Mouse (Mus musculus): ENCODE results near the gene Cubn. TPM values are rescaled to one million over a fixed set of nuclear protein-coding genes. Genes with fewer than 3 reads are reported as not detected.

Cubn gene
- 1.1 TPM for polyA plus RNA-seq (2021)

GRCm38 (mm10) chr2:13491734-13492133 is at the start of gene Cubn:
Cubn (minus strand) TSS chr2:13491813.
- ATAC-seq (no peak), DNase-seq (ENCODE audit: low read depth, low spot score) (no peak)
- H3K27me3 ChIP-seq, result no peaks in the 10 kb centered on the region
- no peak for TF ChIP-seq CTCF (IDR thresholded peaks at IDR 0.05)
- in situ Hi-C loops (cut with MboI; ENCODE audit: low pct_unique_long_range_greater_than_20kb), result no loop called here
- ChIA-PET CTCF (no interaction called here), POLR2A (no interaction called here)

GRCm38 (mm10) chr2:13539860-13540259 is 48.2 kb upstream of the Cubn start:
- in situ Hi-C loops (cut with MboI; ENCODE audit: low pct_unique_long_range_greater_than_20kb), result loop anchor here (5.0 to 10.0 kb wide), 2 partner anchors 155 to 243 kb away; no protein-coding TSS in a partner anchor
- ChIA-PET POLR2A (no interaction called here), CTCF (interaction anchor here (2.2 kb wide), 1 partner anchor 259 kb away, joined by 5 read pairs; no protein-coding TSS in a partner anchor)
- no peak for ATAC-seq
- H3K27me3 ChIP-seq, result no peaks in the 10 kb centered on the region
- no peak for TF ChIP-seq CTCF (IDR thresholded peaks at IDR 0.05)
- no peak for DNase-seq (ENCODE audit: low read depth, low spot score)

GRCm38 (mm10) chr2:13538704-13539377 is 47.2 kb upstream of the Cubn start:
- ChIA-PET CTCF (interaction anchor here (0.8 to 2.4 kb wide), 10 partner anchors 10 to 258 kb away, joined by 3 to 8 read pairs (median 4); no protein-coding TSS in a partner anchor), POLR2A (interaction anchor here (1.3 kb wide), 1 partner anchor 36 kb away, joined by 4 read pairs; no protein-coding TSS in a partner anchor)
- ATAC-seq (no peak), DNase-seq (ENCODE audit: low read depth, low spot score) (no peak)
- H3K27me3 ChIP-seq, result no peaks in the 10 kb centered on the region
- no peak for TF ChIP-seq CTCF (IDR thresholded peaks at IDR 0.05)
- in situ Hi-C loops (cut with MboI; ENCODE audit: low pct_unique_long_range_greater_than_20kb), result loop anchor here (5.0 kb wide), 1 partner anchor 242 kb away; no protein-coding TSS in a partner anchor

- in situ Hi-C loops (cut with MboI; ENCODE audit: low pct_unique_long_range_greater_than_20kb), result loop anchor here (5.0 kb wide), 1 partner anchor 241 kb away; no protein-coding TSS in a partner anchor
- TF ChIP-seq CTCF (IDR thresholded peaks at IDR 0.05), result no peak
- CTCF ChIA-PET, result interaction anchor here (0.8 to 2.5 kb wide), 11 partner anchors 9 to 257 kb away, joined by 3 to 8 read pairs (median 4); no protein-coding TSS in a partner anchor
- POLR2A ChIA-PET, result interaction anchor here (1.3 kb wide), 1 partner anchor 36 kb away, joined by 4 read pairs; no protein-coding TSS in a partner anchor
- DNase-seq (ENCODE audit: low read depth, low spot score) (no peak), ATAC-seq (no peak)
- H3K27me3 ChIP-seq, result no peaks in the 10 kb centered on the region
Observed at GRCm38 (mm10) chr2:13538258-13538657, 46.6 kb upstream of the Cubn start.

GRCm38 (mm10) chr2:13537733-13538132 is 46.1 kb upstream of the Cubn start:
- ATAC-seq (no peak), DNase-seq (ENCODE audit: low read depth, low spot score) (no peak)
- peak; percentile 56 for TF ChIP-seq CTCF (IDR thresholded peaks at IDR 0.05)
- ChIA-PET CTCF (interaction anchor here (0.8 to 2.5 kb wide), 11 partner anchors 9 to 240 kb away, joined by 3 to 8 read pairs (median 3); no protein-coding TSS in a partner anchor), POLR2A (interaction anchor here (1.3 kb wide), 1 partner anchor 37 kb away, joined by 4 read pairs; no protein-coding TSS in a partner anchor)
- in situ Hi-C loops (cut with MboI; ENCODE audit: low pct_unique_long_range_greater_than_20kb), result loop anchor here (5.0 kb wide), 1 partner anchor 240 kb away; no protein-coding TSS in a partner anchor
- H3K27me3 ChIP-seq, result no peaks in the 10 kb centered on the region

- no peak for ATAC-seq
- TF ChIP-seq CTCF (IDR thresholded peaks at IDR 0.05), result peak; percentile 23
- DNase-seq (ENCODE audit: low read depth, low spot score), result no peak
- ChIA-PET CTCF (interaction anchor here (0.9 to 2.5 kb wide), 6 partner anchors 8 to 252 kb away, joined by 3 to 8 read pairs (median 5); no protein-coding TSS in a partner anchor), POLR2A (no interaction called here)
- in situ Hi-C loops (cut with MboI; ENCODE audit: low pct_unique_long_range_greater_than_20kb), result loop anchor here (5.0 kb wide), 1 partner anchor 239 kb away; no protein-coding TSS in a partner anchor
- no peaks in the 10 kb centered on the region for H3K27me3 ChIP-seq
Observed at GRCm38 (mm10) chr2:13536747-13537146, 45.1 kb upstream of the Cubn start.

- ChIA-PET POLR2A (interaction anchor here (0.7 kb wide), 1 partner anchor 122 kb away, joined by 4 read pairs; no protein-coding TSS in a partner anchor), CTCF (interaction anchor here (1.7 kb wide), 1 partner anchor 236 kb away, joined by 4 read pairs; no protein-coding TSS in a partner anchor)
- no peak for TF ChIP-seq CTCF (IDR thresholded peaks at IDR 0.05)
- ATAC-seq, result no peak
- no peaks in the 10 kb centered on the region for H3K27me3 ChIP-seq
- in situ Hi-C loops (cut with MboI; ENCODE audit: low pct_unique_long_range_greater_than_20kb), result no loop called here
- DNase-seq (ENCODE audit: low read depth, low spot score), result no peak
Observed at GRCm38 (mm10) chr2:13530639-13531038, 39.0 kb upstream of the Cubn start.

- no peak for TF ChIP-seq CTCF (IDR thresholded peaks at IDR 0.05)
- ATAC-seq (no peak), DNase-seq (ENCODE audit: low read depth, low spot score) (no peak)
- CTCF ChIA-PET, result interaction anchor here (1.7 kb wide), 2 partner anchors 8 to 235 kb away, joined by 4 to 6 read pairs; no protein-coding TSS in a partner anchor
- in situ Hi-C loops (cut with MboI; ENCODE audit: low pct_unique_long_range_greater_than_20kb), result no loop called here
- no peaks in the 10 kb centered on the region for H3K27me3 ChIP-seq
- POLR2A ChIA-PET, result interaction anchor here (0.6 kb wide), 1 partner anchor 221 kb away, joined by 8 read pairs; no protein-coding TSS in a partner anchor
Observed at GRCm38 (mm10) chr2:13529253-13529933, 37.8 kb upstream of the Cubn start.

- no peak for TF ChIP-seq CTCF (IDR thresholded peaks at IDR 0.05)
- ChIA-PET CTCF (interaction anchor here (0.8 to 1.3 kb wide), 2 partner anchors 10 to 75 kb away, joined by 3 to 4 read pairs; no protein-coding TSS in a partner anchor), POLR2A (no interaction called here)
- in situ Hi-C loops (cut with MboI; ENCODE audit: low pct_unique_long_range_greater_than_20kb), result no loop called here
- no peaks in the 10 kb centered on the region for H3K27me3 ChIP-seq
- DNase-seq (ENCODE audit: low read depth, low spot score) (no peak), ATAC-seq (no peak)
Observed at GRCm38 (mm10) chr2:13527531-13527930, 35.9 kb upstream of the Cubn start.

- TF ChIP-seq CTCF (IDR thresholded peaks at IDR 0.05), result no peak
- in situ Hi-C loops (cut with MboI; ENCODE audit: low pct_unique_long_range_greater_than_20kb), result no loop called here
- ChIA-PET CTCF (interaction anchor here (0.8 to 1.3 kb wide), 2 partner anchors 11 to 74 kb away, joined by 3 to 4 read pairs; no protein-coding TSS in a partner anchor), POLR2A (no interaction called here)
- DNase-seq (ENCODE audit: low read depth, low spot score) (no peak), ATAC-seq (no peak)
- H3K27me3 ChIP-seq, result no peaks in the 10 kb centered on the region
Observed at GRCm38 (mm10) chr2:13527125-13527524, 35.5 kb upstream of the Cubn start.
